Mouse (Mus musculus): ENCODE data around the gene Gm42957. TPM values are rescaled to one million over a fixed set of nuclear protein-coding genes. Genes with fewer than 3 reads are reported as not detected.

The Gm42957 gene
- total RNA-seq, 2 experiments from 2014 or later = 0.20 TPM; not detected in 1

GRCm38 (mm10) chr3:96698993-96699690 is 63.9 kb downstream of the Gm42957 start:
- DNase-seq = no peak
- intact Hi-C loops (cut with DNase I) = no loop called here

- no peak for DNase-seq
Measured at GRCm38 (mm10) chr3:96700376-96700775, 65.1 kb downstream of the Gm42957 start.

GRCm38 (mm10) chr3:96701003-96701402 is 65.7 kb downstream of the Gm42957 start:
- no peak for DNase-seq
- intact Hi-C loops (cut with DNase I) = no loop called here

More at GRCm38 (mm10) chr3:96700376-96700775, 65.1 kb downstream of the Gm42957 start:
- intact Hi-C loops (cut with DNase I) = no loop called here

Other genes starting within 250 kb of the Gm42957 start
- gene BC107364, start 183.2 kb upstream of the Gm42957 start, total RNA-seq (2021) = not detected
- 100 to 1,000 TPM; 612 to 621 TPM for gene Hfe2, start 110.3 kb upstream of the Gm42957 start, total RNA-seq (2021)
- 100 to 1,000 TPM; 572 to 620 TPM for gene Txnip, start 77.5 kb upstream of the Gm42957 start, total RNA-seq (2021)
- gene Gm16253, start 58.5 kb upstream of the Gm42957 start, total RNA-seq (2021) = 1 to 10 TPM; 1.4 to 2.4 TPM
- gene Polr3gl, start 41.3 kb upstream of the Gm42957 start, total RNA-seq (2021) = 10 to 100 TPM; 36.7 to 41.4 TPM
- gene Ankrd34a, start 38.8 kb upstream of the Gm42957 start, total RNA-seq (2021) = under 1 TPM; 0.59 to 0.92 TPM
- 1 to 10 TPM; 5.5 to 6.3 TPM for gene Lix1l, start 34.3 kb upstream of the Gm42957 start, total RNA-seq (2021)
- gene Rbm8a, start 5.5 kb upstream of the Gm42957 start, total RNA-seq (2021) = 10 to 100 TPM; 19.9 to 29.7 TPM
- 10 to 100 TPM; 20.0 to 25.5 TPM for gene Pex11b, start 98 bp upstream of the Gm42957 start, total RNA-seq (2021)
- 1 to 10 TPM in 1 of 2 experiments, under 1 TPM in 1; 0.84 to 1.2 TPM for gene Itga10, start 10.1 kb downstream of the Gm42957 start, total RNA-seq (2021)
- under 1 TPM; 0.35 to 0.92 TPM for gene Ankrd35, start 34.7 kb downstream of the Gm42957 start, total RNA-seq (2021)
- 1 to 10 TPM; 6.5 to 7.3 TPM for gene Pias3, start 60.9 kb downstream of the Gm42957 start, total RNA-seq (2021)
- gene Nudt17, start 73.1 kb downstream of the Gm42957 start, total RNA-seq (2021) = 1 to 10 TPM in 1 of 2 experiments, under 1 TPM in 1; 0.42 to 1.1 TPM
- gene Polr3c, start 92.2 kb downstream of the Gm42957 start, total RNA-seq (2021) = 10 to 100 TPM; 18.1 to 19.9 TPM
- 10 to 100 TPM; 76.2 to 86.5 TPM for gene Rnf115, start 92.2 kb downstream of the Gm42957 start, total RNA-seq (2021)
- gene Pdzk1, start 193.8 kb downstream of the Gm42957 start, total RNA-seq (2021) = not detected
- gene Cd160, start 193.9 kb downstream of the Gm42957 start, total RNA-seq (2021) = not detected